19 mouse cellular contexts compared by ENCODE assay signal in genomic region chr7:109608831-109609230, GRCm38 (mm10).
DNase-seq lines count a peak whose midpoint lies in the region; ATAC-seq lines count a peak whose summit lies in the region.
"Had no signal": no experiment of that assay in that cellular context is flagged by ENCODE, and none has a peak within 500 bp of the region (broad histone marks: within the 10 kb centered on the region; RNA-seq: fewer than 3 reads in every experiment).

No protein-coding gene starts in this region.

- no peaks in the 10 kb centered on the region for H3K36me3 ChIP-seq in heart, embryonic 12.5 days
- H3K36me3 ChIP-seq in heart, embryonic 15.5 days: no peaks in the 10 kb centered on the region
- H3K36me3 ChIP-seq in heart, embryonic 11.5 days (ENCODE audit: control insufficient read depth, insufficient read depth, low read length): no peaks in the 10 kb centered on the region
- no peaks in the 10 kb centered on the region for H3K36me3 ChIP-seq in hindbrain, embryonic 13.5 days
- H3K36me3 ChIP-seq: embryonic facial prominence, embryonic 15.5 days; forebrain, embryonic 15.5 days; intestine, embryonic 15.5 days had no signal

- WGBS in heart, embryonic 12.5 days: 75% methylated on average over 6 of the region's 6 CpGs
- 71% methylated on average over 6 of the region's 6 CpGs for WGBS in heart, embryonic 15.5 days
- WGBS in heart, embryonic 11.5 days (ENCODE audit: insufficient replicate concordance): 83% methylated on average over 6 of the region's 6 CpGs
- 87% methylated on average over 6 of the region's 6 CpGs for WGBS in hindbrain, embryonic 13.5 days

- no peak overlapping the region for H3K9ac ChIP-seq in heart, embryonic 12.5 days
- H3K9ac ChIP-seq in heart, embryonic 15.5 days: no peak overlapping the region
- H3K9ac ChIP-seq in heart, embryonic 11.5 days (ENCODE audit: low read depth, low read length): no peak overlapping the region
- no peak overlapping the region for H3K9ac ChIP-seq in hindbrain, embryonic 13.5 days
- H3K9ac ChIP-seq: embryonic facial prominence, embryonic 15.5 days; forebrain, embryonic 15.5 days; intestine, embryonic 15.5 days had no signal

- DNase-seq in heart, adult 11 months: peak; percentile 66
- peak; percentile 47 for DNase-seq in 3134 (ENCODE audit: extremely low read depth, insufficient read length, low spot score)
- peak; percentile 64 for DNase-seq in NIH3T3 (ENCODE audit: low read depth)
- DNase-seq in cerebellum, adult 11 months: no peak
- DNase-seq: adrenal gland, postnatal 14 days; cerebellum, adult 2 months; cerebellum, postnatal 10 days; embryo, embryonic 11 days; gastrocnemius, postnatal 10 days; kidney, adult 18-20 months; kidney, postnatal 10 days had no signal

- H3K4me2 ChIP-seq in heart, embryonic 12.5 days: no peak overlapping the region
- H3K4me2 ChIP-seq in heart, embryonic 15.5 days: no peak overlapping the region
- H3K4me2 ChIP-seq in heart, embryonic 11.5 days: no peak overlapping the region
- H3K4me2 ChIP-seq in hindbrain, embryonic 13.5 days: no peak overlapping the region
- H3K4me2 ChIP-seq: embryonic facial prominence, embryonic 15.5 days; forebrain, embryonic 15.5 days; intestine, embryonic 15.5 days had no signal

- H3K9me3 ChIP-seq in heart, embryonic 12.5 days (replicated peaks): no peaks in the 10 kb centered on the region
- no peaks in the 10 kb centered on the region for H3K9me3 ChIP-seq in heart, embryonic 15.5 days (replicated peaks)
- H3K9me3 ChIP-seq in heart, embryonic 11.5 days (replicated peaks; ENCODE audit: control insufficient read depth, low read length): no peaks in the 10 kb centered on the region
- no peaks in the 10 kb centered on the region for H3K9me3 ChIP-seq in hindbrain, embryonic 13.5 days
- H3K9me3 ChIP-seq: embryonic facial prominence, embryonic 15.5 days; forebrain, embryonic 15.5 days; intestine, embryonic 15.5 days had no signal

- no peaks in the 10 kb centered on the region for H3K27me3 ChIP-seq in heart, embryonic 12.5 days (replicated peaks)
- H3K27me3 ChIP-seq in heart, embryonic 15.5 days: no peaks in the 10 kb centered on the region
- H3K27me3 ChIP-seq in heart, embryonic 11.5 days (ENCODE audit: control insufficient read depth, insufficient read depth, low read length): no peaks in the 10 kb centered on the region
- H3K27me3 ChIP-seq in hindbrain, embryonic 13.5 days: no peaks in the 10 kb centered on the region
- H3K27me3 ChIP-seq: embryonic facial prominence, embryonic 15.5 days; forebrain, embryonic 15.5 days; intestine, embryonic 15.5 days had no signal

- ATAC-seq in heart, embryonic 12.5 days (ENCODE audit: insufficient number of reproducible peaks, low FRiP score): no peak
- ATAC-seq in heart, embryonic 15.5 days (replicated peaks; ENCODE audit: insufficient number of reproducible peaks, insufficient read depth, low FRiP score, low read depth): no peak
- no peak for ATAC-seq in heart, embryonic 11.5 days (replicated peaks; ENCODE audit: insufficient number of reproducible peaks, low FRiP score, low TSS enrichment)
- no peak for ATAC-seq in hindbrain, embryonic 13.5 days (ENCODE audit: low FRiP score)
- ATAC-seq: activated CD4-positive, CD25-positive, alpha-beta regulatory T cell, adult 4 months; forebrain, embryonic 15.5 days; intestine, embryonic 15.5 days had no signal

- H3K4me1 ChIP-seq in heart, embryonic 12.5 days (replicated peaks): peaks cover 65% of the 10 kb centered on the region
- peaks cover 55% of the 10 kb centered on the region for H3K4me1 ChIP-seq in heart, embryonic 15.5 days (replicated peaks)
- peaks cover 48% of the 10 kb centered on the region for H3K4me1 ChIP-seq in heart, embryonic 11.5 days (ENCODE audit: control insufficient read depth, insufficient read depth, low read length)
- H3K4me1 ChIP-seq in hindbrain, embryonic 13.5 days (replicated peaks): peaks cover 31% of the 10 kb centered on the region

- H3K4me3 ChIP-seq in heart, embryonic 12.5 days: no peak overlapping the region
- H3K4me3 ChIP-seq in heart, embryonic 15.5 days: no peak overlapping the region
- no peak overlapping the region for H3K4me3 ChIP-seq in heart, embryonic 11.5 days (ENCODE audit: low read depth, low read length)
- no peak overlapping the region for H3K4me3 ChIP-seq in hindbrain, embryonic 13.5 days
- H3K4me3 ChIP-seq: embryonic facial prominence, embryonic 15.5 days; forebrain, embryonic 15.5 days; intestine, embryonic 15.5 days had no signal

- H3K27ac ChIP-seq in heart, embryonic 12.5 days (ENCODE audit: poor library complexity, severe bottlenecking): no peak overlapping the region
- 0 out of 2 replicates have a peak overlapping the region, but pooled peaks have one; percentile 22 for H3K27ac ChIP-seq in heart, embryonic 15.5 days
- H3K27ac ChIP-seq in heart, embryonic 11.5 days (ENCODE audit: low read depth, low read length): no peak overlapping the region
- no peak overlapping the region for H3K27ac ChIP-seq in hindbrain, embryonic 13.5 days
- H3K27ac ChIP-seq: embryonic facial prominence, embryonic 15.5 days; forebrain, embryonic 15.5 days; intestine, embryonic 15.5 days had no signal
